Mouse (Mus musculus) cerebellum, postnatal 4 days (tissue): ENCODE measurements around the gene Lrrc8d.

Source experiments
- DNase-seq, 2 experiments: peaks; one replicate each; pipeline ENCODE4 v3.0.0; 2022; ENCODE audit warnings: low spot score in 2 of 2, mixed read lengths in 1 of 2

Lrrc8d gene

GRCm38 (mm10) chr5:105816118-105816517 is 116.3 kb downstream of the Lrrc8d start:
- no peak for DNase-seq

GRCm38 (mm10) chr5:105817248-105817976 is 117.6 kb downstream of the Lrrc8d start:
- peak in 1 of 2 experiments; percentile 20 for DNase-seq

GRCm38 (mm10) chr5:105818411-105818810 is 118.6 kb downstream of the Lrrc8d start:
- no peak for DNase-seq

GRCm38 (mm10) chr5:105821390-105821789 is 121.6 kb downstream of the Lrrc8d start:
- no peak for DNase-seq

GRCm38 (mm10) chr5:105822521-105823498 is 123.0 kb downstream of the Lrrc8d start:
- no peak for DNase-seq

- no peak for DNase-seq
Observed at GRCm38 (mm10) chr5:105824282-105824681, 124.5 kb downstream of the Lrrc8d start.

- no peak for DNase-seq
Observed at GRCm38 (mm10) chr5:105824827-105825226, 125.1 kb downstream of the Lrrc8d start.

GRCm38 (mm10) chr5:105826916-105827510 is 127.2 kb downstream of the Lrrc8d start:
- no peak for DNase-seq

- DNase-seq, result no peak
Observed at GRCm38 (mm10) chr5:105828050-105828449, 128.3 kb downstream of the Lrrc8d start.

GRCm38 (mm10) chr5:105829008-105829586 is 129.3 kb downstream of the Lrrc8d start:
- no peak for DNase-seq

- no peak for DNase-seq
Observed at GRCm38 (mm10) chr5:105832140-105832539, 132.4 kb downstream of the Lrrc8d start.

GRCm38 (mm10) chr5:105833923-105834322 is 134.2 kb downstream of the Lrrc8d start:
- no peak for DNase-seq

GRCm38 (mm10) chr5:105836006-105836405 is 136.2 kb downstream of the Lrrc8d start:
- DNase-seq, result no peak

GRCm38 (mm10) chr5:105839740-105840310 is 140.1 kb downstream of the Lrrc8d start:
- no peak for DNase-seq

GRCm38 (mm10) chr5:105844044-105844753 is 144.4 kb downstream of the Lrrc8d start:
- DNase-seq, result no peak

GRCm38 (mm10) chr5:105845041-105845440 is 145.3 kb downstream of the Lrrc8d start:
- DNase-seq, result no peak

GRCm38 (mm10) chr5:105847726-105848125 is 148.0 kb downstream of the Lrrc8d start:
- no peak for DNase-seq

- DNase-seq, result no peak
Observed at GRCm38 (mm10) chr5:105849222-105849621, 149.5 kb downstream of the Lrrc8d start.

GRCm38 (mm10) chr5:105849643-105850042 is 149.9 kb downstream of the Lrrc8d start:
- DNase-seq, result no peak

GRCm38 (mm10) chr5:105853271-105853670 is 153.5 kb downstream of the Lrrc8d start:
- no peak for DNase-seq

GRCm38 (mm10) chr5:105857486-105857885 is 157.7 kb downstream of the Lrrc8d start:
- no peak for DNase-seq
